Mouse (Mus musculus) gastrocnemius, adult 18-20 months (tissue): ENCODE data around the gene Ndufb3. TPM values are rescaled to one million over a fixed set of nuclear protein-coding genes. Genes with fewer than 3 reads are reported as not detected.
"Not testable (repeated sequence)": the region's sequence is repeated elsewhere in the genome, so short reads cannot be mapped to it uniquely, and the experiment has no call there.

ENCODE experiments used
- DNase-seq: peaks from one replicate; pipeline ENCODE4 v3.0.0; 2021; ENCODE audit warnings: low spot score
- long read RNA-seq, 2 experiments: library from polyadenylated mRNA; stranded (forward); transcript quantifications; one replicate each; pipeline ENCODE4 v2.0.0; 2021
- total RNA-seq, 2 experiments: library from RNA; stranded (reverse); gene quantifications; 2 replicates each; pipeline ENCODE4 v1.2.3; 2021

Ndufb3 gene
- 100 to 1,000 TPM; 166 to 200 TPM for total RNA-seq
- long read RNA-seq, experiment 1, transcript Ndufb3-201 (3 exons, 763 nt), result major isoform, 163 of 480 reads
- long read RNA-seq, experiment 1, partial matches to known transcripts, result 317 of 480 reads
- long read RNA-seq, experiment 1, other reads (novel, unspliced or antisense), result 0 of 480 reads
- long read RNA-seq, experiment 2, transcript Ndufb3-201 (3 exons, 763 nt), result major isoform, 149 of 406 reads
- long read RNA-seq, experiment 2, partial matches to known transcripts, result 257 of 406 reads
- long read RNA-seq, experiment 2, other reads (novel, unspliced or antisense), result 0 of 406 reads

DNA sequence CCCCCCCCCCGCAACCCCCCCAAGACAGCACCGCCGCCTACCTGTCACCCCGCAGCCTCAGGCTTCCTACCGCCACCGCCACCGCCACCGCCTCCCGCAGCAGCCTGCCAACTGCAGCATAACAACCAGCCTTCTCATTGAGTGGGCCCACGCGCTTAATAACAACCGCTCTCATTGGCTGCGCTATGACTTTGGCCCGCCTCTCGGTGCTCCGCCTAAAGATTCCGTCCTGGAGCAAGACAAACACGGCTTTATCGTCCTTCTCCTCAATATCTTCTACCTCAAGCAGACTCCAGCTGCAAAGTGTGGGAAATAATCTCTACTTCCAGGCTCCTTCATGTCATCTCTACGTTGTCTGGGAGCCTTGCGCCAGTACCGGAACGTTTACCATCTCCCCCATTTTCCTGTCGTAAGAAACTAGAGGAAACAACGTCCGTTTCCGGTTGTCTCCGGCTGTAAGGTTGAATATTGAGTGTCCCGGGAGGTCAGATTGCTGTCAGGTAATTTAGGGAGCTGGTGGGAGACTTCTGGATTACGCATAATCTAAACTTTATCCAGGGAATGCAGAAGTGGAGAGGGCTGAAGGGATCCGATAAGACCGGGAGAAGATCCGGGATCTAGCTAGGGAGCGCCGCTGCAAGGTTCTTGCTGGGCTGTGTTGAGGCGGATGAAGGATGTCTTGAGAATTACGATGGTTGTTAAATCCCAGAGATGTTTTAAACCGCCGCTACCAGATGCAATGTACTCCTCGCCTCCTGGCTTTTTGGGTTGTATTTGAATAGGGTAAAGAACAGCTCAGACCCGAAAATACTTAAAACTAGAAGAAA is at the start of gene Ndufb3, which contains the start of gene Fam126b:
Gene Ndufb3, plus strand, starts transcription at position 214 of the 827 bp plus-strand sequence.
Gene Fam126b, minus strand, starts transcription at position 153 of the 827 bp plus-strand sequence.
- DNase-seq, result peak; percentile 89

- DNase-seq, result no peak
Observed at GRCm38 (mm10) chr1:58541386-58541785, 44.8 kb upstream of the Ndufb3 start.

DNA sequence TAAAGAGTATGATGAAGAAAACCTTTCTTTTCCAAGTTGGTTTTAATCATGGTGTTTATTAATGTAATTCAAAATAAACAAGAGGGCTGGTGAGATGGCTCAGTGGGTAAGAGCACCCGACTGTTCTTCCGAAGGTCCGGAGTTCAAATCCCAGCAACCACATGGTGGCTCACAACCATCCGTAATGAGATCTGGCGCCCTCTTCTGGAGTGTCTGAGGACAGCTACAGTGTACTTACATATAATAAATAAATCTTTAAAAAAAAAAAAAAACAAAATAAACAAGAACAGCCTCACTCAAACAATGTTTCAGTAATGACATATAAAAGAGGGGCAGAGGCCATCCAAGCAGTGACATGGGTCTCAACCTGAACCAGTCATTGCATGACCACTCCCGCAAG is 25.8 kb upstream of the Ndufb3 start:
- not testable (repeated sequence) for DNase-seq

- peak; percentile 39 for DNase-seq
Observed at GRCm38 (mm10) chr1:58562455-58562854, 23.7 kb upstream of the Ndufb3 start.

DNA sequence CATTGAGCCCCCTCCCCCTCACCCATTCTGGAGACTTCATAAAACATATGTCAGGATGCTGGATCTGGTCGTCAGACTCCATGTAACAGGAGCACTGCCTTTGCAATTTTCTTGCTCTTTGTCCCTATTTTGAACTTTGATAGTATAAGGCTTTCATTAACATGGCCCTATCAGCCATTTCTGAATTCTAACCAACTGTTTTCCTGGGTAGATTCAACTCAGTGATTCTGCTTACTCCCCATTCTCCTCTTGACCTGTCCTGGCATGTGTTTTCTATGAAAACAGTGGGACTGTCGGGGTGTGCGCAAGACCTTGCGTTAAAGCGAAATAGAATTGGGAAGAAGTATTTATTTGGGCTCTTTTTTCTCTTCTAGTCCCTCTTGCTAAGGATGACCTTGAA is 21.2 kb upstream of the Ndufb3 start:
- no peak for DNase-seq

DNA sequence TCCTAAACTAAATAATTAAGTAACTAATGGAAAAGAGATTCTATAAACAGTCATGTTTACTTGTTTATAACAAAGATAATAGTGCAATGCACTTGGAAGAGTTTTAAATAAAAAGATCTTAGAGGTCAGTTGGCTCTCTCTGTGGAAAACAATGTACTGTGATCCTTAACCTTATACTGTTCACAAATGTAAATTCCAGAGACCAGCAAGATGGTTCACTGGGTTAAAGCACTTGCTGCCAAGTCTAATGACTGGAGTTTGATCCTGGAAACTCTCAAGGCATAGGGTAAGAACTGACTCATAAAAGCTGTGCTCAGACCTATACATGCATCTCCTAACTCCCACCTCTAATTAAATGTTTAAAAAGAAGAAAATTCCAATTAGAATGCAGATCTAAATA is 19.6 kb upstream of the Ndufb3 start:
- no peak for DNase-seq

GRCm38 (mm10) chr1:58568456-58569130 is 17.6 kb upstream of the Ndufb3 start:
- DNase-seq, result no peak

DNA sequence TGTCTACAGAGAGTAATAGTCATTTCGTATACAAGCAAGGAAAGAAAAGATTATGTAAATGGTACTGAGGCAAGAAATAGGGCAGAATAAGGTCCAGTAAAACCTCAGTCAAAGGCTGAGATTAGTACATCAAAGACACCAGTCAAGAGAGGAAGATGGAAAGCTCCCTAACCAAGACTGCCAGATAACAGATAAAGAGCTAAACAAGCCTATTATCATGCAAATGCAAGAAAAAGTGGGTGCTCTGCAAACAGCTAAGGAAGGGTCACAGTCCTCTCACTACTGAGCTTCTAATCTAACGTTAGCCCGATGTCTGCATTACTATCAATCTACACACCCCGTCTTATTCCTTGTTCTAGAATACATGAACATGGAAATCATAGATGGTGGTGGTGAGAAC is 15.7 kb upstream of the Ndufb3 start:
- DNase-seq, result no peak

DNA sequence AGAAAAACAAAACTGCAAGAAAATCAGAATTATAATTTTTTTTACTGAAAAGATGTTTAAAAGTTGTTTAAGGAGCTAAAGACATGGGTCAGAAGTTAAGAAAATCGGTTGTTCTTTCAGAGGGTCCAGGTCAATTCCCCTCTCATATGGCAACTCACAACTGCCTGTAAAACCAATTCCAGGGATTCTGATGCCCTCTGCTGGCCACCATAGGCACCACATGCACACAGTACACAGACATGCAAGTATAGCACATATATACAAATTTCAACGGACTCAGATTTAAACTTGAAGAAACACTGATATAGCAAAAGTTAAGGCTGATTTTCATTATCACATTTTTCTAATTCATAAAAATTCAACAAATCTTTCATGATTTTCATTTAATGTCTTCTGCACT is 7.0 kb upstream of the Ndufb3 start:
- no peak for DNase-seq

GRCm38 (mm10) chr1:58582611-58583010 is 3.6 kb upstream of the Ndufb3 start:
- no peak for DNase-seq

DNA sequence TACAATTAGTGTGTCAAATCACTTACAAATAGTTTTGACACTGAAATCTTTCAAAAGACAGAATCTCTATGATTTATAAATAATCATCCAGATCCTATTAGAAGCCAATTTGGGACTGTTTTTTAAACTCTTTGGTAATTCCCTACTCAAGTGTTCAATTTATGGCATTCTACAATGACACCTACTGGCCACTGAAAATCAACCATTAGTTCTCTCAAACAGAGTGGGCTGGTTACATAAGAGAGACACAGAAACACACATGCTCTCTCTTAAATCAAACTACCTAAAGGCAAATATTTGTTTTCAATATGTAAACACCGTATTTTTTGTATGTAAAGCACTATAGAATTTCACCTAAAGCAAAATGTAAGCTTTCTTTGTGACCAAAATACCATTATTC is 1.9 kb upstream of the Ndufb3 start:
- DNase-seq, result no peak

- no peak for DNase-seq
Observed at GRCm38 (mm10) chr1:58585373-58586170, 612 bp upstream of the Ndufb3 start.

- no peak for DNase-seq
Observed at GRCm38 (mm10) chr1:58587491-58587890, 1.3 kb downstream of the Ndufb3 start.

GRCm38 (mm10) chr1:58602681-58603080 is 16.5 kb downstream of the Ndufb3 start:
- no peak for DNase-seq

DNA sequence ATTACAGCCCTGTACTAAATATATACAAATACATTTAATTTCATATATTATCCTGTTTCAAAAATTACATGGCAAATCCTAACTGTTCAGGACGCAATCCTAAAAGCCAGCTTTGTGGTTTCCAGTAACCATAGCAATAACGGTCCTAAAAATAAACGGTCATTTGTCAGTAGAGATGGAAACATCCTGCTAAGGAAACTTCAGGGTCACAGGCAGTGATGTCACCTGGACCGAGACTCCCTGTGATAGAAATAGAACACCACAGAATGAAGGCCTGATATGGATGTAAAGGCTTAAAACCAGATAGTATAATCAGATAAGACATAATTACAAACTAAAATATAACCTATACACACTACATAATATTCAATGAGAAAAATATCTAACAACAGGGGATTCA is 17.6 kb downstream of the Ndufb3 start:
- peak; percentile 7 for DNase-seq

GRCm38 (mm10) chr1:58609591-58609990 is 23.4 kb downstream of the Ndufb3 start:
- DNase-seq, result not testable (repeated sequence)

GRCm38 (mm10) chr1:58610166-58610565 is 24.0 kb downstream of the Ndufb3 start:
- no peak for DNase-seq

GRCm38 (mm10) chr1:58610611-58611010 is 24.4 kb downstream of the Ndufb3 start:
- no peak for DNase-seq

- peak; percentile 21 for DNase-seq
Observed at GRCm38 (mm10) chr1:58613786-58614185, 27.6 kb downstream of the Ndufb3 start.

GRCm38 (mm10) chr1:58614424-58614823 is 28.2 kb downstream of the Ndufb3 start:
- DNase-seq, result peak; percentile 38

- no peak for DNase-seq
Observed at GRCm38 (mm10) chr1:58615146-58615545, 29.0 kb downstream of the Ndufb3 start.
